Mouse (Mus musculus) central nervous system, embryonic 11.5 days (tissue): Measurements from ENCODE around the gene Kifc1. TPM values are rescaled to one million over a fixed set of nuclear protein-coding genes. Genes with fewer than 3 reads are reported as not detected.

Experiments
- polyA plus RNA-seq: library from polyadenylated mRNA; depleted of rRNA; stranded (reverse); fragments of >200 nt; gene quantifications from 2 replicates; pipeline ENCODE4 v1.2.3, GENCODE M21; 2012; rRNA removed

Kifc1 gene
- 69.2 and 101 TPM in 2 replicates for polyA plus RNA-seq

GRCm38 (mm10) chr17:33890533-33891059, at the start of gene Kifc1:
TSS of gene Kifc1 (minus strand) at chr17:33890661.

DNA sequence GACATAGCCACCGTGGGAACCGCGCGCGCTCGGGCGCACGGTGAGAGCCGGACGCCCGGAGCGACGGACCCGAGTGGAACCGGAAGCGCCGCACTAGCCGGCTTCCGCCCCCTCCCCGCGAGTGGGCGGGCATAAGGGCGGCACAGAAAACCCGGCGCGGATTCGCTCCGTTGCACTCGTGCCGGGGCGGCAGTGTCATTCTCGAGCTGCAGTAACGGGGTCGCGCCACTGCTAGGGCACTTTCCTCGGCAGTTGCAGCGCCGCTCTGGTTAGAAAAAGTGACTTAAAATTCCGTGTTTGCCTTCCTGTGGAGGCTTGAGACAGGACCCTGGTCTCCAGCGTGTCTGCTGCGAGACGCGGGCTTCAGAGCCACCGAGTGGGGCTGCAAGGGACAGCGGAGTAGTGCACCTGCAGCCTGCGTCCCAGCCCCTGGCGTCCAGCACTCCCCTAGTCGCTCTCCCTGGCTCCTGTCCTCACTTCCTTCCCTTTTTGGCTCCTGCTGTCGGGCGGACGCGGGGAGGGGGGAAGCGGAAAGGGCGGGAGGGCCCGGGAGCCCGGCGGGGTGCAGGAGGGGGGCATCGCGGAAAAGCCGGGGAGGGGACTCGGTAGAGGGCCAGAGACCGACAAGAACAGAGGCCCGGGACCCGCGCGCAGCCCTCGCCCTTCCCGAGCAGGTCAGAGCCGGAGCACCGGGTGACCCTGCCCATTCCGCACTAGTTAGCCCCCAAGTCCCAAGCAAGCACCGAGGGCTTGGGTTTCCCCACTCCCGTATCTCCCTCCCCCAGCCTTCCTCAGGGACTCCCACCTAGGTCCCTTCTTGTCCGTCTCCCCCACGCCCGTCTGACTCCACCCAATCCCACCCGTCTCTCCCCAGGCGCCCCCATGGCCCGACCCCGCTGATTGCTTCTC, 39.2 kb upstream of the Kifc1 start, which contains the start of gene Rgl2:
TSS of gene Rgl2 (plus strand) at position 173 of the 909 bp plus-strand sequence.

GRCm38 (mm10) chr17:33915671-33916250, 25.3 kb upstream of the Kifc1 start, which contains the start of the genes Tapbp and Zbtb22:
TSS of gene Tapbp (plus strand) at chr17:33915899.
TSS of gene Zbtb22 (plus strand) at chr17:33915904.

GRCm38 (mm10) chr17:33909077-33909868, 18.8 kb upstream of the Kifc1 start, which contains the start of gene Daxx:
TSS of gene Daxx (plus strand) at chr17:33909414.

GRCm38 (mm10) chr17:33904835-33905234, 14.4 kb upstream of the Kifc1 start, which contains the start of gene Platr17:
TSS of gene Platr17 (plus strand) at chr17:33905135.

GRCm38 (mm10) chr17:33873537-33873936, 16.9 kb downstream of the Kifc1 start, which contains the start of gene Gm7029:
TSS of gene Gm7029 (plus strand) at chr17:33873837.

GRCm38 (mm10) chr17:33842966-33843795, 47.3 kb downstream of the Kifc1 start, which contains the start of gene Cd320:
TSS of gene Cd320 (plus strand) at chr17:33843091.

Other genes starting within 250 kb of the Kifc1 start
- 448 and 832 TPM in 2 replicates for gene Hnrnpm, start 203.8 kb downstream of the Kifc1 start, polyA plus RNA-seq
- gene March2, start 172.0 kb downstream of the Kifc1 start, polyA plus RNA-seq: 35.1 and 48.1 TPM in 2 replicates
- 229 and 347 TPM in 2 replicates for gene Rab11b, start 130.1 kb downstream of the Kifc1 start, polyA plus RNA-seq
- 9.9 and 15.8 TPM in 2 replicates for gene Angptl4, start 108.8 kb downstream of the Kifc1 start, polyA plus RNA-seq
- gene Kank3, start 80.1 kb downstream of the Kifc1 start, polyA plus RNA-seq: 26.6 and 36.0 TPM in 2 replicates
- 1,507 and 1,646 TPM in 2 replicates for gene Rps28, start 66.1 kb downstream of the Kifc1 start, polyA plus RNA-seq
- gene Ndufa7, start 66.1 kb downstream of the Kifc1 start, polyA plus RNA-seq: 204 and 305 TPM in 2 replicates
- gene Cd320, start 47.6 kb downstream of the Kifc1 start, polyA plus RNA-seq: 44.5 and 53.5 TPM in 2 replicates
- not detected in 2 replicates for gene Gm7029, start 16.8 kb downstream of the Kifc1 start, polyA plus RNA-seq
- gene Platr17, start 14.5 kb upstream of the Kifc1 start, polyA plus RNA-seq: 0.31 and 0.34 TPM in 2 replicates
- gene Daxx, start 18.8 kb upstream of the Kifc1 start, polyA plus RNA-seq: 44.9 and 59.5 TPM in 2 replicates
- 10.9 and 14.0 TPM in 2 replicates for gene Tapbp, start 25.2 kb upstream of the Kifc1 start, polyA plus RNA-seq
- gene Zbtb22, start 25.2 kb upstream of the Kifc1 start, polyA plus RNA-seq: 29.6 and 32.9 TPM in 2 replicates
- gene Rgl2, start 38.9 kb upstream of the Kifc1 start, polyA plus RNA-seq: 130 and 228 TPM in 2 replicates
- 119 and 140 TPM in 2 replicates for gene Pfdn6, start 49.7 kb upstream of the Kifc1 start, polyA plus RNA-seq
- gene Wdr46, start 50.0 kb upstream of the Kifc1 start, polyA plus RNA-seq: 32.1 and 46.5 TPM in 2 replicates
- 4.3 and 4.7 TPM in 2 replicates for gene B3galt4, start 60.8 kb upstream of the Kifc1 start, polyA plus RNA-seq
- 44.6 and 48.5 TPM in 2 replicates for gene Vps52, start 65.2 kb upstream of the Kifc1 start, polyA plus RNA-seq
- gene Rps18, start 65.3 kb upstream of the Kifc1 start, polyA plus RNA-seq: 1,239 and 1,610 TPM in 2 replicates
- 26.7 and 37.4 TPM in 2 replicates for gene H2-K1, start 109.7 kb upstream of the Kifc1 start, polyA plus RNA-seq
- 55.3 and 116 TPM in 2 replicates for gene Ring1, start 134.0 kb upstream of the Kifc1 start, polyA plus RNA-seq
- 96.6 and 160 TPM in 2 replicates for gene H2-Ke6, start 137.4 kb upstream of the Kifc1 start, polyA plus RNA-seq
- 118 and 126 TPM in 2 replicates for gene Slc39a7, start 141.0 kb upstream of the Kifc1 start, polyA plus RNA-seq
- 70.8 and 149 TPM in 2 replicates for gene Rxrb, start 141.2 kb upstream of the Kifc1 start, polyA plus RNA-seq
- 7.9 and 11.4 TPM in 2 replicates for gene Col11a2, start 148.8 kb upstream of the Kifc1 start, polyA plus RNA-seq
- 0.30 and 0.45 TPM in 2 replicates for gene H2-Oa, start 201.7 kb upstream of the Kifc1 start, polyA plus RNA-seq
- gene H2-DMa, start 228.9 kb upstream of the Kifc1 start, polyA plus RNA-seq: 5.2 and 6.9 TPM in 2 replicates
- 188 and 203 TPM in 2 replicates for gene Brd2, start 232.0 kb upstream of the Kifc1 start, polyA plus RNA-seq